Mouse (Mus musculus) monocyte, adult 2 months (primary cell): ENCODE measurements at regions not wholly inside any gene's neighbourhood (a gene's known extent, or its start where the extent isn't known, plus 50 kb on each side); places are given as distances from the start of the nearest gene placed in this dataset.

Source experiments
- DNase-seq, 2 experiments: peaks; one replicate each; pipeline ENCODE4 v3.0.0; 2022; ENCODE audit warnings: low spot score in 2 of 2, low read depth in 1 of 2

- no peak for DNase-seq
These were observed 104.6 kb downstream of the Ube2e3 start for GRCm38 (mm10) chr2:78972288-78973117.

DNA sequence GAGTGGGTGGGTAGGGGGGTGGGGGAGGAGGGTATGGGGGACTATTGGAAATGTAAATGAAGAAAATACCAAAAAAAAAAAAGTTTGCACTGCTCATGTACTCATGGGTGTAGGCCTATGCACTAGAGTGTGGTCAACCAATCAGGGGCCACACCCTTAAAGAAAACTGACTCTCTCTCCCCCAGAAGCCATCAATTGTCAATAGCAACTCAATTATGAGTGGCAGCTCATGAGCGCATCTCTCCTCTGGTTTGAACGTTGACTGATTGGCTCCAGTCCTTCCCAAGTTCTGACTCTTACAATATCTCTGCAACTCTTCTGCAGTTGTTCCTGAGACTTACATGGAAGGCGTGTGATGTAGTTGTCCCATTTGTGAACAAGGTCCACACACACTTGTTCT is 105.9 kb downstream of the Ube2e3 start:
- no peak for DNase-seq

GRCm38 (mm10) chr2:78974683-78975392 is 106.9 kb downstream of the Ube2e3 start:
- DNase-seq: no peak

- DNase-seq: no peak
These were observed 107.5 kb downstream of the Ube2e3 start for GRCm38 (mm10) chr2:78975393-78975774.

GRCm38 (mm10) chr2:78976084-78976483 is 108.2 kb downstream of the Ube2e3 start:
- no peak for DNase-seq

GRCm38 (mm10) chr2:78977632-78978397 is 109.9 kb downstream of the Ube2e3 start:
- DNase-seq: no peak

- DNase-seq: no peak
These were observed 112.1 kb downstream of the Ube2e3 start for GRCm38 (mm10) chr2:78980019-78980418.

DNA sequence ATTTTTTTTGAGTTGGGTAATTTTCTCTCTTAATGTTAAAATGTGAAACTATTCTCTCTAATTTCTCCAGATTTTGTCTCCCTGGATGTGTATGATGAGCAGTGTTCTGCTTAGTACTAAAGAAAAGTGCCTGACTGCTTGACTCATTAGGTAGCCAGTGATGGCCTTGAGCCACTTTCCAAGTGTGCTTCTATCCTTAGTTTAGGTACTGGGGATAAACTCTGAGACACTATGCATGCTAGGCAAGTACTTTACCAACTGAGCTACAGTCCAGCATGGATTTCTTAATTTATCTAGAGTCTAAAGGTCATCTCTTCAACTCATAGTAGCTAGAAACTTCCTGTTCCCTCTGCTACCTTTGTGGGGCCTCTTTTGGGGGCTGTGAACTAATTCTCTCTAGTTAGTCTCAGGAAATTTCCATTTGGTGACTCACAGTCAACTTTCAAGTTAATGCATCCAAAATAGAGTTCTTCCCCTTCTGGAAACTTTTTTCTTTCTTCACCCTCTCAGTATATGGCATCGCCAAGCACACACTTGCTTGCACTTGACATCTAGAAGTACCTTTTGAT is 112.8 kb downstream of the Ube2e3 start:
- DNase-seq: no peak

- no peak for DNase-seq
These were observed 115.4 kb downstream of the Ube2e3 start for GRCm38 (mm10) chr2:78983347-78983746.

- no peak for DNase-seq
These were observed 116.1 kb downstream of the Ube2e3 start for GRCm38 (mm10) chr2:78983944-78984498.

GRCm38 (mm10) chr2:78986984-78987383 is 119.1 kb downstream of the Ube2e3 start:
- no peak for DNase-seq

DNA sequence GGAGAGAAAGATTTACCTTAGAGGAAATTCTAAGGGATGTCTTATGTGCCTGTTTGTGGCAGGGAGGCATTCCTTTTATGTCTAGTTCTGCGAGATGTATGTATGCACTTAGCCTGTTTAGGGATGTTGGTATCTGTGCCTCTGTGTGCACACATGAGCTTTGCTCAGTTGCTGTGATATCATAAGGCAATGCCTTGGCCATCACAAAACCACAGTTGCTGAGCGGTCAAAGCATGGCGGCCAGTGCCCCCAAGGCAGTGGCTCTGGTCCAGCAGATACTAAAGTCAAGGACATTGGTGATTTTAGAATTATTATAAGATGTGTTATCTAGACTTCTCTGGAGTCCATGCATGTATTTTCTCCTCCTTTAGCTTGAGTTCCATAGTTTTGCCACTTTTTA is 119.5 kb downstream of the Ube2e3 start:
- DNase-seq: no peak

GRCm38 (mm10) chr2:78988224-78988623 is 120.3 kb downstream of the Ube2e3 start:
- no peak for DNase-seq

DNA sequence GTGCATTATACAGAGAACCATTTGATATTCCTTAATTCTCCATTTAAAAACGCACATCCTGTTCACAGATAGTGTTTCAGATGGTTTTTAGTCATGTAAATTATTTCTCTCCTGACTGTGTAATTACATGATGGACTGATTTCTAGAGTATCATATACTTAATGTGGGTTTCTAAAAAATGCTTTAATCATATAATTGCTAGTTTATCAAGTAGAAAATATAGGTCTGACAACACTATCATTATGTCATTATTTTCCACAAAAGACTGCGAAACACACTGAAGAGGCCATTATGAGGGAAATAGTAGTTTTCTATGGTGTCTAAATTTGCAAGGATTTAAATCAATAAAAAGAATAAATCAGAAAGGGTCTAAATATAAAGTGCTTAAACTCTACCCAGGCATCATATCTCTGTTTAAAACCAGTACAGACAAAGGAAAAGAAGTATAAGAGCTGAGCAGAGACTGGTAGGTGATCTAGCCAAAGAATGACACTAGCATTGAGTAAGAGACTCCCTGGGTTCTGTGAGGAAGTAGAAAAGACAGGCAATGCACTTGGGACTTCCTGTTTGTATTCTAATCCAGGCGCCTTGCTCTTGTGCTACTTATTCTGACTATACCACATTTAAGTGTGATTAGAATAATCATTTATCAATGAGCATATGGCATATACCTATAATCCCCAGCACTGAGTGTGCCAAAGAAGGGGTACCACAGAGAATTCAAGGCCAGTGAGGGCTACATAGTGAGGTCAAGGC is 127.1 kb downstream of the Ube2e3 start:
- DNase-seq: no peak

DNA sequence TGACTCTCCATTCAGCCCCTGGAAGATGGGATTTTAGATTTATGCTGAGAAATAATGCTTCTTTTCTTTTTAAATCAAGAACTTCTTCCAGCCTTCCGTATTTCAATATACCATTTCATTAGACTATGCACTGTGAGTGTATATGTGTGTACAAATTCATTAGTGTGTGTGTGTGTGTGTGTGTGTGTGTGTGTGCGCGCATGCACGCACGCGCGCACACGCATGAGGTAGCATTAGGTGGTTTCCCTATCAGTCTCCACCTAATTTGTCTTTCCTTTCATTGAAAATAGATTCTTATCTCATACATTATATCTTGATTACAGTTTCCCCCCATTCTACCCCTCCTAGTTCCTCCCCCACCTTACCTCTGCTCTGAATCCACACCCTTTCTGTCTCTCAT is 130.7 kb downstream of the Ube2e3 start:
- no peak for DNase-seq

- no peak for DNase-seq
These were observed 131.5 kb downstream of the Ube2e3 start for GRCm38 (mm10) chr2:78999410-78999809.

GRCm38 (mm10) chr2:79004862-79005261 is 136.9 kb downstream of the Ube2e3 start:
- DNase-seq: no peak

DNA sequence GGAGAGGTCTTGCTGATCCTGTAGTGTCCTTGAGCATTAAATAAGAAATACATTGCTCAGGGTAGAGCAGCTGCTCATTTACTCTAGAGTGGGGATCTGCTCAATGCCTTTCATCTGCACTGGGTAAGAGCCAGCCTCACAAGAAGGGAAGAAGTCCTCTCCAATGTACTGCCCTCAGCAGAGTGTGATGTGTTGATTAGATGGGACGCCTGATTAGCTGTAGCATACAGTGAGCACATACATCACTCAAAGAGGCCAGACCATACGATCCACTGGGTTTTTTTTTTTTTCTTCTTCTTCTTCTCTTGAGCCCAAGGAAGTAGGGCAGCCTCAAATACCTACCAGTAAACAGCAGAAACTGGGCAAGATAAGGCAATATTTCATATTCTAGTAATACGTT is 140.7 kb downstream of the Ube2e3 start:
- no peak for DNase-seq

DNA sequence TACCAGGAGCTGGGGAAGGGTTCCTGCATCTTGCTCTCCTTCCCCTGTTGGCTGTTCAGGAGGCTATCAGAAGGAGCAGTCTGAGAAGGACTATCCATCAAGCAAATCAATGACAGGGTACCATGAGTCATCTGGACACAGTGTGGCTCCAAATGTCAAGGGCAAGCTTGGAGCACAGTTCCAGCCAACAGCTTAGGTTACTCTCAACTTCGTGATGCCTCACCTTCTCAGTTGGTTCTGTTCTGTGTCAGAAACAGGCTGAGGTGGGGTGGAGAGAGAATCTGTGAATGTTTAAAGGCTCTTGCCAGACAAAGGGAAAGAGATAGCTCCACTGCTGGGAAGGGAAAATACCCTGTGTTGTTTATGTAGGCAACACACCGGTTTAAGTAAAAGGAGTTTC is 141.9 kb downstream of the Ube2e3 start:
- no peak for DNase-seq

GRCm38 (mm10) chr2:79010273-79010672 is 142.3 kb downstream of the Ube2e3 start:
- DNase-seq: no peak
